Mouse (Mus musculus) lung, postnatal 0 days (tissue): ENCODE results near the gene Nt5e. TPM values are rescaled to one million over a fixed set of nuclear protein-coding genes. Genes with fewer than 3 reads are reported as not detected.

ENCODE experiments used
- ATAC-seq: fragments of 200-750 bp; cut with Nextera tagmentation; 2 replicates; pipeline ENCODE4 v1.8.0; 2017; ENCODE audit warnings: moderate library complexity
- DNase-seq: peaks from one replicate; pipeline ENCODE4 v3.0.0-alpha.2; 2016; ENCODE audit warnings: low spot score
- H3K27ac ChIP-seq: fragments of 300-500 bp; sonication (generic); 2 replicates; pipeline ENCODE4 v1.5.1; 2014; ENCODE audit warnings: antibody characterized with exemption, mild to moderate bottlenecking, low read length, mixed read lengths
- H3K27me3 ChIP-seq: fragments of 300-500 bp; sonication (generic); replicated peaks from 2 replicates; pipeline ENCODE4 v1.6.1; 2014; ENCODE audit warnings: low read length, mixed read lengths; ENCODE audit not compliant: insufficient read depth
- H3K36me3 ChIP-seq: fragments of 300-500 bp; sonication (generic); 2 replicates; pipeline ENCODE4 v1.6.1; 2014; ENCODE audit warnings: low read length, mixed read lengths; ENCODE audit not compliant: insufficient read depth
- H3K4me1 ChIP-seq: fragments of 300-500 bp; sonication (generic); 2 replicates; pipeline ENCODE4 v1.6.1; 2014; ENCODE audit warnings: antibody characterized with exemption, low read depth, low read length, mixed read lengths; ENCODE audit not compliant: insufficient read depth
- H3K4me2 ChIP-seq: fragments of 300-500 bp; sonication (generic); replicated peaks from 2 replicates; pipeline ENCODE4 v1.6.1; 2014; ENCODE audit warnings: low read depth, mild to moderate bottlenecking, low read length, moderate library complexity, mixed read lengths
- H3K4me3 ChIP-seq: fragments of 300-500 bp; sonication (generic); 2 replicates; pipeline ENCODE4 v1.5.1; 2014; ENCODE audit warnings: low read depth, low read length
- H3K9ac ChIP-seq: fragments of 300-500 bp; sonication (generic); replicated peaks from 2 replicates; pipeline ENCODE4 v1.6.1; 2014; ENCODE audit warnings: low read depth, mild to moderate bottlenecking
- H3K9me3 ChIP-seq: fragments of 300-500 bp; sonication (generic); 2 replicates; pipeline ENCODE4 v1.6.1; 2016; ENCODE audit warnings: low read length, mixed read lengths
- CTCF ChIP-seq: IDR thresholded peaks from 2 replicates; pipeline ENCODE4 v1.5.1; 2016; ENCODE audit warnings: antibody characterized with exemption, mild to moderate bottlenecking
- EP300 ChIP-seq: IDR thresholded peaks from 2 replicates; pipeline ENCODE4 v1.6.1; 2016; ENCODE audit warnings: antibody characterized with exemption, mild to moderate bottlenecking, control low read depth
- WGBS: fragments of 180-500 bp; shearing (Covaris S2); extraction: QIAGEN DNeasy Blood & Tissue Kit; methylation state at CpG from one replicate; pipeline ENCODE4 v1.1.7; 2014; 5-methylcytosine and 5-hydroxymethylcytosine counted together
- polyA plus RNA-seq: library from polyadenylated mRNA; unstranded; fragments of >200 nt; fragmentation: Nextera tagmentation; extraction: Ambion mirVana; gene quantifications from 2 replicates; pipeline ENCODE4 v1.2.1, GENCODE M21; 2015

Gene Nt5e
- polyA plus RNA-seq, 1 experiment from 2014 or later = 5.8 TPM

DNA sequence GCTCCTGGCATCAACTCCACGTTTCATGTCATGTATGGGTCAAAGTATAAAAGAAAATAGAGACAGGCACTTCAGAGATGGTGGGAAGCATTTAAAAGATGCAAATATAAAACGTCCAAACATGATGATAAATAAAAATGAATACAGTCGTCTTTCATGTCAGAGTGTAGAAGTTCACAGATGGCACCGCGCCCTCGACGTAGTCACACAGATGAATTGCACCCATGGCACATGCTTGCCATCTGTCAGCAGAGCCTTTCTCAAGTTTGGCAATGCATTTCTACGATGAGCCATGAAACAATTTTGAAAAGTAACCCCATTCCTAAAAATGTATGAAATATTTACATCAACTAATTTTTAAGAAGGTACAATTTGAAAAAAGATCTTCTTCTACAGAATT lies 67.9 kb downstream of the Nt5e start:
- H3K36me3 ChIP-seq = peaks cover 8% of the 10 kb centered on the region; the same call in 1 of the 2 replicates
- TF ChIP-seq EP300 (no peak), CTCF (no peak)
- H3K27me3 ChIP-seq = no peaks in the 10 kb centered on the region
- DNase-seq (no peak), ATAC-seq (no peak)
- H3K27ac ChIP-seq = no peak overlapping the region
- no peak overlapping the region for H3K4me3 ChIP-seq
- no peak overlapping the region for H3K4me2 ChIP-seq
- 80% methylated on average over 8 of the region's 8 CpGs for WGBS
- H3K4me1 ChIP-seq = no peaks in the 10 kb centered on the region
- no peak overlapping the region for H3K9ac ChIP-seq
- no peaks in the 10 kb centered on the region for H3K9me3 ChIP-seq

DNA sequence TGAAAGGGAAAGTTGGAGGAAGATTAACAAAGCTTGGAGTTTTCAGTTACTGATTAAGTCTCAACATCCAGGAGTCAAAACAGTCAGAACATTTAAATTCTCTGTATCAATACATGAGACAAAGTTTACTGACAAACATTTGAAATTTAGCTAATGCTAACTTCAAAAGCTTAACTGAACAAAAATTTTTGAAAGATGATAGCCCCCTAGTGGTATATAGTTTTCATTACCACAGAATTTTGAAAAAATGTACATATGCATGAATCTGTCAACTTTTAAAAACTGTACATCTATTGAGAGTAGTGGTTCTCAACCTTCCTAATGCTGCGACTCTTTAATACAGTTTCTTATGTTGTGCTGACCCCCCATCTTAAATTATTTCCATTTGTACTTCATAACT lies 71.5 kb downstream of the Nt5e start:
- H3K4me1 ChIP-seq = no peaks in the 10 kb centered on the region
- peaks cover 13% of the 10 kb centered on the region; the same call in 1 of the 2 replicates for H3K36me3 ChIP-seq
- TF ChIP-seq EP300 (no peak), CTCF (0 out of 2 replicates have a peak, but pooled peaks have one; percentile 8)
- DNase-seq (peak; percentile 50), ATAC-seq (no peak)
- no peak overlapping the region for H3K27ac ChIP-seq
- H3K4me2 ChIP-seq = no peak overlapping the region
- H3K9ac ChIP-seq = no peak overlapping the region
- 63% methylated on average over 1 of the region's 1 CpGs for WGBS
- H3K27me3 ChIP-seq = no peaks in the 10 kb centered on the region
- no peak overlapping the region for H3K4me3 ChIP-seq
- no peaks in the 10 kb centered on the region for H3K9me3 ChIP-seq

DNA sequence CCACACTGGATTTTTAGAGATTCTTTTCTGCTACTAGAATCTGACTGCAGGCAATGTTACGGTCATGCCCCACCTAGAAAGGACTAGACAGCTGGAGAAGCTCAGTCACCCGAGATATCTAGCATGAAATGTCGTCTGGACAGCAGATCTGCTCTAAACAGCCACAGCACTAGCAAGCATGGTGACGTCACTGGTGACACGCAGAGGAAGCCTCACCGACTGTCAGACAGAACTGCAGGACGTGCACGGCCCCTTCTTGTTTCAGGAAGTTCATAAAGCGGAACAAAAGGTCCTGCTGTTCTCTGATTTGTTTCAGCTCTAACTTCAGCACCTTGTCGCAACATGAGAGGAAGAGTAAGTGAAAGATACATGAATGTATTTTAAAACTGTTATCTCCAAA lies 77.1 kb downstream of the Nt5e start:
- H3K4me2 ChIP-seq = 0 out of 2 replicates have a peak overlapping the region, but pooled peaks have one; percentile 17
- H3K4me3 ChIP-seq = no peak overlapping the region
- peak overlapping the region; percentile 21; the same call in 1 of the 2 replicates for H3K27ac ChIP-seq
- peaks cover 9% of the 10 kb centered on the region; the same call in 1 of the 2 replicates for H3K36me3 ChIP-seq
- no peaks in the 10 kb centered on the region for H3K4me1 ChIP-seq
- TF ChIP-seq CTCF = no peak
- no peak for TF ChIP-seq EP300
- H3K27me3 ChIP-seq = no peaks in the 10 kb centered on the region
- no peaks in the 10 kb centered on the region for H3K9me3 ChIP-seq
- no peak overlapping the region for H3K9ac ChIP-seq
- 45% methylated on average over 10 of the region's 10 CpGs for WGBS
- DNase-seq = peak; percentile 83
- ATAC-seq = peak; percentile 84

DNA sequence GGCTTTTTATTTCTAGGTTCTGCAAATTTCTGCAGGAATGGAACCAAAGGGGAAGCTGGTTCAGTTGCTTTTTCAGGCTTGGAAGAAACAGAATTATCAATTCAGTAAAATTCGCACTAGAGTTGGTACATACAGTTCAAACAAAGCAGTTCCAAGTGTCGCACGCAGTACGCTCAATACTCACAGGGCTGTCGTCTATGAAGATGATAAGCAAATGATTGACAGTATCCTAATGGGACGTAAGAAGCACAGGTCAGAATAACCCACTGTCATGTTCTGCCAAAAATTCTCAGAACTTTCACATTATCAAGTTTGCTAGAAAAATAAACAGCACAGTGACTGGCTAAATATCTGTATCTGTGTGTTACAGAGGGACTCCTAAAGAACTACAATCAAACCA lies 77.5 kb downstream of the Nt5e start:
- Histone ChIP-seq H3K36me3 (peaks cover 9% of the 10 kb centered on the region; the same call in 1 of the 2 replicates), H3K4me2 (no peak overlapping the region)
- ATAC-seq = no peak

DNA sequence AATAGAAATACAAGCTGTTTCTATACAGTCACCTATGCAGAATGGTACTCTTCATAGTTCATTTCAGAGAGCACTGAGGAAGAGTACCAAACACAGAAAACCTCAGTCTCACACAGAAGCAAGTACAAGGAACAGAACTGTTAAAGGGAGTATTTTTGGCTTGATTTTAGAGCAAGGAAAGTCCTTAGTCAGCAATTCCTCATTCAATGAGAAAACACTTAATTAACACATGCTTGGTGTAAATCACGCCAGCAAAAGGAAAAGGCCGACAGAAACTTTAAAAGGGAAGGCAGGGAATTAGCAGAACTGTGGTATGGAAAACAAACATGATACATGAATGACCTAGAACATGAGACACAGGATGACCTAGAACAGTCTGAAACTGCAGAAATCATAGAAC lies 83.0 kb downstream of the Nt5e start:
- Histone ChIP-seq H3K4me1 (no peaks in the 10 kb centered on the region), H3K27me3 (no peaks in the 10 kb centered on the region), H3K4me3 (no peak overlapping the region), H3K36me3 (peaks cover 9% of the 10 kb centered on the region; the same call in 1 of the 2 replicates), H3K9me3 (no peaks in the 10 kb centered on the region), H3K4me2 (no peak overlapping the region), H3K9ac (no peak overlapping the region), H3K27ac (no peak overlapping the region)
- TF ChIP-seq EP300 = no peak
- TF ChIP-seq CTCF = no peak
- no peak for DNase-seq
- ATAC-seq = no peak
- 82% methylated on average over 2 of the region's 2 CpGs for WGBS

More for the DNA sequence above, 77.5 kb downstream of the Nt5e start:
- no peak overlapping the region for H3K9ac ChIP-seq
- no peak for DNase-seq
- 69% methylated on average over 6 of the region's 6 CpGs for WGBS
- TF ChIP-seq EP300 = no peak
- no peak for TF ChIP-seq CTCF
- no peaks in the 10 kb centered on the region for H3K4me1 ChIP-seq
- no peaks in the 10 kb centered on the region for H3K9me3 ChIP-seq
- no peaks in the 10 kb centered on the region for H3K27me3 ChIP-seq
- no peak overlapping the region for H3K4me3 ChIP-seq
- H3K27ac ChIP-seq = no peak overlapping the region

DNA sequence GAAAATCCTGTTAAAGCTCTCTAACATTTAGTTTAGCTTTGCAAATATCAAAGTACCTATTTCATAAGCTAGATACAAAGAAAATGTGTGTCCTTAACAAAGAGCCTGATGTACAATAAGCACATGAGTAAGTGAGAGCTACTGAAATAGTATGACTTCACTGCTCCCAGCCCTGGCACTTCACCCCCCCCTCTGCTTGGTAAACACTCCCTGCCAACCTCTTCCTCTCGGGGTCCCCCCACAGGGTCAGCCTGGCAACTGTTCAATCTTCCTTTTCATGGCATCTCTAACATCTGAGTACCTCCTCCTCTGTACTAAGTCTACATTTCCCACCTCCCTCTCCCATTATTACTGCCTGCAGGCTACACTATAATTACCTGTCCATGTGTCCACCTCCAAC lies 89.8 kb downstream of the Nt5e start:
- H3K4me3 ChIP-seq = no peak overlapping the region
- peak; percentile 44 for ATAC-seq
- no peak overlapping the region for H3K9ac ChIP-seq
- no peak overlapping the region for H3K4me2 ChIP-seq
- no peaks in the 10 kb centered on the region for H3K36me3 ChIP-seq
- peak; percentile 33 for DNase-seq
- no peak overlapping the region for H3K27ac ChIP-seq
- TF ChIP-seq EP300 (no peak), CTCF (no peak)
- no peaks in the 10 kb centered on the region for H3K9me3 ChIP-seq
- H3K4me1 ChIP-seq = no peaks in the 10 kb centered on the region
- WGBS = 40% methylated on average over 1 of the region's 1 CpGs
- no peaks in the 10 kb centered on the region for H3K27me3 ChIP-seq

Other genes with a start within 250 kb of the Nt5e start
- 20.3 and 23.3 TPM in 2 replicates for gene Snx14, start 111.8 kb downstream of the Nt5e start, polyA plus RNA-seq
- gene Gm20537, start 129.4 kb downstream of the Nt5e start, polyA plus RNA-seq = not detected in 2 replicates
- gene Syncrip, start 155.4 kb downstream of the Nt5e start, polyA plus RNA-seq = 36.0 and 38.8 TPM in 2 replicates
- gene Zfp949, start 220.8 kb downstream of the Nt5e start, polyA plus RNA-seq = 10.5 and 11.5 TPM in 2 replicates